Mouse (Mus musculus) MEL-GATA-1-ER (cell line): Measurements from ENCODE around the gene Sstr5.

ENCODE experiments used
- DNase-seq: peaks from one replicate; pipeline ENCODE4 v3.0.0-alpha.2; 2012; ENCODE audit warnings: low read depth; ENCODE audit errors: extremely low read depth

Sstr5 gene

DNA sequence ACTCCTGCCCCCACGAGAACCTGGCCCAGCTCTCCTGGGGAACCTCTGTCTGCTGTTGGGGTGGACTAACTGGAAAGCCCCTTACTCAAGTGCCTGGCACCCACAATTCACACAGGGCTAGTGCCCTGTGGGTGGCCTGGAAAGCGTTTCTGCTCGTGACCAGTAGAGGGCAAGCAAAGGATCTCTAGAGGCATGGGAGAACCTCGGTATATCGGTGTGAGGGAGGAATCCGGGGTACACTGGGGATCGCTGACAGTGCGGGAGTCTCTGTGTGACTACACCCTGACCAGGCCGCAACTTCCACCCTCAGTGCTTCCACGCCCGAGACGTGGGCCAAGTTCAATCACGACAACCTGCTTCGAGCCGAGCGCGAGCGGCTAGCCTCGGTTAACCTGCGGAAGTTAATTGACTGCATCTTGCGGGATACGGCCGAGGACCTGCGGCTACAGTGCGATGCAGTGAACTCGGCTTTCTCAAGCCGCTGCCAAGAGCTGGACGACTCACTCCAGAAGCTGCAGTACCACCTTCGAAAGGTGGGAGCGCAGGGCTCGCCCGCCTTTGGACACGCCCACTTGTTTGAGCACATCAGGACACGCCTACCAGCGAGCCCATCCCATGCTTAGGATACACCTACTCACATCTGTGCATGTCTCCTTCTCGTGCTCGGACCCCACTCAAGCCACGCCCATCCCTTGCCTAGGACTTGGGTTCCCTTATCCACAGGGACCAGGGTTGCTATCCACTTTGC is 22.6 kb downstream of the Sstr5 start:
- no peak for DNase-seq

DNA sequence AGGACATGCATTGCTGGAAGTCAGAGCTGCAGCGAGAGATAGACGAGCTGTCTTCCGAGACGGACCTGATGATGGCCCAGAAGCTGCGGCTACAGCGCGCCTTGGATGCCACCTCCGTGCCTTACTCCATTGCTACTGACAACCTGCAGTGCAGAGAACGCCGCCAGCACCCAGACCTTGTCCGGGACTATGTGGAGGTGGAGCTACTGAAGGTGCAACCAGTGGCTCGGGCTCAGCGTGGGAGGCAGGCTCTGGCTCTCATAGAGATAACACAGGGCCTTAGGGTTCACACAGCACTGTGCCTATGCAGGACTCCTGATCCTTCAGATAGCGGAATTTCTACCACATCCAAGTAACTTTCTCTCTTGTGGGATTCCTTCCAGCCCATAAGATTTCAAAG is 25.0 kb downstream of the Sstr5 start:
- no peak for DNase-seq

DNA sequence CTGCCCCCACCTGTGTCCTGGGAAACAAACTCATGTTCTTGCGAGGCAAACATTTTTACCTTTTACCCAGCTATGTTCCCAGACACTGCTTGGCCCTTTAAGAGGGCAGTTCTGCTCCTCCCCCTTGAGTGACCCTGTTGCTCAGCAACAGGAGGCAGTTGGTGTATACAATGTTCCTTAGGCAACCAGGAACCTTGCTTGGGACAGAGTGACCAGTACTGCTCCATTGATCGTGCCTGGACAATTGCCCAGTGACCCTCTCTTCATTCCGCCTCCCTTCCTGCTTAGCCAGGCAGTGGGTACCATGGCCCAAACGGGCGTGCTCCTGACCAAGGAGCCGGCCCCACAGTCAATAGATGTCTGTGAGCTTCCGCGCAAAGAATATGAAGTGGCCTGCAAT is 25.7 kb downstream of the Sstr5 start:
- DNase-seq: no peak

DNA sequence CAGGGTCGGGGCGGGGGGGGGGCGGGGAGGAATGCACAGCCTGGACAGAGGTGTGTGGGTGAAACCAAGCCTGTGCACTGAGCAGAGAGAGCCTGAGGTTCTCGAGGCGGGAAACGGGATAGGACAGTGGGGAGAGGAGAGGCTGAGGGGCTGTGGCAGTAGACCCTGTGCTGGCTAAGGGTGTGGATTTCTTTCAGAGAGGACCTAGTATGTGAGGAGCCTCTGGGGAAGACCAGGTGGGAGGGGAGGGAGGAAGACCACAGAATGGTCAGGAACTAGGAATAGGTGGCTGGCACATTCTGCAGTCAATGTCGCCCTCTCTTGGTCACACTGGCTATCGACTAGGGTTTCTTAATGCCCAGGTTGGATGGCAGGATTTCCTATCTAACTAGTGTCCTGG is 27.3 kb downstream of the Sstr5 start:
- DNase-seq: no peak

DNA sequence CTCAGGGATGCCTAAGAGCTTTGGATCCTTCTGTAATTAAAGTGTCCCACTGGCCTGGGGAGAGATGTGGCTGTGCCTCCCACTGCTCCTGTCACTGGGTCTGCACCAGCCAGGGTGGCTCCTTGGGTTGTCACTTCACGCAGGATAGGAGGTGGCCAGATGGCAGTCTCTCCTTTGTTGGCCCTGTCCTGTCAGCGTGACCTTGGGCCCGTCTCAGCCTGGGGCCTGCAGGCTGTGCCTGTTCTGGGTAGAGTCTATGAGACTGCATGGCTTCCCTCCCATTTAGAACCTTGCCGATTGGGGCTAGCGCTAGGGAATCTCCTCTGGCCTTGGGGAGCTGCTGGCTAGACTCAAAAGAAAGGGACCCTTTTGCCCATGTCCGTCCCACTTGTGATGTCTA is 28.8 kb downstream of the Sstr5 start:
- DNase-seq: no peak

DNA sequence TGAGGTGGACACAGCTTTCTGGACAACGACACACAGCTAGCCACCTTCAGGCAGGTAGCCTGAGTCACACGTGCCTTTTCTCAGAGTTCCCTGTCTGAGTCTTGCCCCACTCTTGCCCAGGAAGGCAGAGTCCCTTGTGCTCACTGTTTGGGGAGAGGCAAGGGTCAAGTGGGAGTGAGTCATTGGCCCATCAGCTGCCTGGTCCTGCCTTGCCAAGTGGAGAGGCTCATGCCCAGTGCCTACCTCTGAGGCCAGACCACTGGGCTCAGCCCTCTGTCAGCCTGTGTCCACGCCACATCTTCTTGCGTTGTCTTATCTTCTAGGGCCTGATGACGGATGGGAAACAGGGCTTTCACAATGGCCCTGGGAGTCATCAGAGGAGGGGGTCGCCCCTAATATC is 29.3 kb downstream of the Sstr5 start:
- no peak for DNase-seq

DNA sequence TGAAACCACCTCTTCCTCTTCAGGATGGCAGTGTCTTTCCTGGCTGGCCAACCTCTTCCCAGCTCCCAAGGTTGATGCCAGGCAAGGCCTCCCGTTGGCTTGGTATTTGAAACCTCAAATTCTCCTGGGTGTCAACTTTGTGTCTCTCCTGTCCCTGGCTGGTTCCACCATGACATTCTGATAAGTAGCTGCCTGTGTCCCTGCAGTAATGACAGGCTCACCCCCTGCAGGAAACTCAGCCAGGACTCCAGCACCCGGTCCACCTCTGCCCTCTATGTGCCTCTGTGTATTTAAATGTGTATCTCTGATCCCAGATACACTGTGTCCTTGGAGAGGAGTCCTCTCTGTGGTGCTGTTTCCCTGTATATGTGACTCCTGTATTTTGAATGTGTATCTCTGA is 30.8 kb downstream of the Sstr5 start:
- no peak for DNase-seq

DNA sequence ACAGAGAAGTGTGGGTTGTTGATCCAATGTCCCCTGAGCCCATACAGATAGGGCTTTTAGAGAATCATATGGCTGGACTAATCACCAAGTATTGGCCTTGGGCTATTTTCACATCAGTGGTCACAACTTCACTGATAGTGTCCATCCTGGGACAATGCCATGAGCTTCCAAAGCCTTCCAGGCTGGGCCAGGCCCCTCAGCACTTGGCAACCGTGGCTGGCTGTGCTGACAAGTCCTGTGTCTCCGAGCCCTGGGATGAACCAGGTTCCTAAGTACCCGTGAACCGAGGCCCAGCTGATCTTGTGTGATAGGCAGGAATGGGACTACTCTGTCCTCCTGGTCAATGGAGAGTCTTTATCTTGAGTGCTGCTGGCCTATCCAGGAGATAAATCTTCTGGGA is 33.0 kb downstream of the Sstr5 start:
- DNase-seq: no peak

DNA sequence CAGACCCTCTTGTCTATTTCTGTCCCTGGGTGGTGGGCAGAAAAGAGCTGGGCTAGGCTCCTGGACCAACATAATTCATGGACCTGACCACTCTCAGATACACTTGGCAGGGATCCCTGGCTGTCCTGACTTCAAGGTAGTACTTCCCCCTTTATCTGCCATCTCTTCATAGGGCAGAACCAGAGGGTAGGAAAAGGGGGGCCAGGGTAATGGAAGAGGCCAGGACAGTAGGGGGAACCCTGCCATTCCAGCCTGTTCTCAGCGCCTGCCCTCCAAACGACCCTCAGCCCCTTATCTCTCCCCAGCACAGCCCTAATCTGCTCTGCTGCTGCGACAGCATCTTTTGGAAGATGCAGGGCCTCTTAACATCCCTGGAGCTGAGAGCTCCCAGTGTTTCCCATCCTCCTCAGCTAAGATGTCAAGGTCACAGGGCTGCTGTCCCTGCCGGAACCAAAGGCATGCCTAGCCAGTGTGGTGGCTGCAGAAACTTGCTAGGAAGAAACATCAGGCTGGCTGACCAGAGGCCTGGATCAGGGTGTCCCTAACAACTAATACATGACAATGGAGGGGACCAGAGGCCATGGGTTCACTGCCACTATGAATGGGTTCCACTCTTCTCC is 33.7 kb downstream of the Sstr5 start:
- DNase-seq: no peak

DNA sequence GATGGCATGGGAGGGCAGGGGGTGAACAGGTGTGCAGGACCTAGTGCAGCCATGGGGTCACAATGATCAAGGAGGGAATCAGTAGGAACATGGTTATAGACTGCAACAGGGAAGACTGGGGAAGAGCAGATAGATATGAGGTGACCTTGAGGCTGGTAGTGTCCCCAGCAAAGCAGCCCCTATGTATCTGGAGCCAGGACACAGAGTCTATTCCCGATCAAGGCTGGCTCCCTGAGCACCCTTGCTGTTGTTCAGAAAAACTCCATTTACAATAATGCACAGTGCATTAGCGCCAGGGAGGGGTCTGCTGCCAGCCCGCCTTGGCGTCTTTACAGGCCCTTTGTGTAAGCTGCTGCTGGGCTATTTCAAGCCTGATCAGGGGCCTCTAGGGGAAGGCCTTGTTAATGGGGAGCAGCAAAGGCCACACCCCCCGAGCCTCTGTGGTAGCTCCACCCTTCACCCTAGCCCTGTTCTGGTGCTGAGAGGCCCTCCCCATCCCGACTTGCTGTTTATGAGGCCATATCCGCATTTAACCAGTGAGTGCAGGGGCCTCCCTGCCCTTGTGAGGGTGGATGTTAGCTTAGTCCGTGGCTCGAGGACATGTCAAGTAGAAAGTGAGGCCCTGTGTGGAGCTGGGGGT is 34.7 kb downstream of the Sstr5 start:
- no peak for DNase-seq

DNA sequence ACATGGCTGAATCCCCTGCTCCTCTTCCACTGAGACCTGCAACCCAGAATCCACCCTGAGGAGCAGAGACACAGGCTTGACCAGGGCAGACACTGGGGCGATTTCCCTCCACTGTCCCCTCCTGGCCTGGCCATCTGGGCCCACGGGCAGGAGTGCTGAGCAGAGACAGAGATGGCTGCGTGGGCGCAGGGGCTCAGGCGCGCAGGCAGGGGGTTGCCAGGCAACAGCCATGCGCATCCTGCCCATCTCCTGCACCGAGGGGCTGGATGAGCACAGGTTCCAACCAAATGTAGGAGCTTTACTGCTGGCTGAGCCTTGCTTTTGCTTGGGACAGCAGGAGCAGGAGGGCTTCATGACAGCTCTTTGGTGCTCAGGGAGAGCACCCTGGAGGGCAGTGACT is 40.5 kb downstream of the Sstr5 start:
- no peak for DNase-seq

DNA sequence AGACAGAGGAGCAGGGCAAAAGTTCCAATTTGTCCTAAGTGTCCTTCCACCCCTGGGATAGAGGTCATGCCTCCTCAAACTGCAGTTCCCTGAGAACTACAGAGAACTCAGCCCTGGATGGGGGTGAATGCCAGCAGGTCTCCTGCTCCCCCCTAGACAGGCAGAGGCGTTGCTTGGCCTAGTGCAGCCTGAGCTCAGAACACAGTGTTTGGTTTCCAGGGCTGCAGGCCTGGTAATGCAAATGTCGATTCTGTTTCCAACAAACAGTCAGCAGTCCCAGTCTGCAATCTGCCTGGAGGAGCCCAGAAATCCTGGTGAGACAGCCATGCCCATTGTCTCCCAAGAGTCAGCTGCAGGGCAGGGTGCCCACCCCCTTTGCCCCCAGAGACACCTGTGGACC is 42.8 kb downstream of the Sstr5 start, which contains the start of gene Tekt4:
Tekt4 (plus strand) TSS at position 344 of the 400 bp plus-strand sequence.
- no peak for DNase-seq

DNA sequence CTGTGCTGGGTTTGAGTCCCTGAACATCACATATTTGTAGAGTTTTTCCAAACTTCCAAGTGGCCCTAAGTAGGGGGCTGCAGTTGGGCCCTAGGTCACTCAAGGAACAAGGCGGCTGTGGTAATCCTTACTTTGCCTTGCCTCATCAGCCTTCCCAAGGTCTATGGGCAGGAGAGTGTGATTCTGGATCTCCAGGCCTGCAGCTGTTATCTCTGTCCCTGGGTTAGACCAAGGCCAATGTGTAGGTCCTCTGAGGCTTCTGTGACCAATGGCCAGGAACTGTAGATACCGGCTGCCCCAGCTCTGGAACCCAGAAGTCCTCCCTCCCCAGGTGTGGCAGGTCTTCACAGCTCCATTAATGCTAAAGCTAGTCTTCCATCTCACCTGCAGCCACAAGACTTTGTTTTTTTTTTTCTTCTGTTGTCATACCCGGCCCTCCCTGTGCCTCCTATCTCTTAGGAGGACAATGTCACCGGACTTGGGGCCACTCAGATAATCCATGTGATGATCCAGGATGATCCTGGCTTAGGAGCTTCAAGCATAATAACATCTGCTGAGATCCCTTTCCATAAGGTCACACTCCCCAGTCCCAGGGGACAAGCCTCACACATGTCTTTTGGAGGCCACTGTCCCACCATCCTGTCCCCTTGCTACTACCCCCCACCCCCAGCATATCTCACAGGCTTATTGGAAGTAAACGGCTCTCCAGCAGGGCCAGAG is 44.7 kb downstream of the Sstr5 start:
- no peak for DNase-seq

DNA sequence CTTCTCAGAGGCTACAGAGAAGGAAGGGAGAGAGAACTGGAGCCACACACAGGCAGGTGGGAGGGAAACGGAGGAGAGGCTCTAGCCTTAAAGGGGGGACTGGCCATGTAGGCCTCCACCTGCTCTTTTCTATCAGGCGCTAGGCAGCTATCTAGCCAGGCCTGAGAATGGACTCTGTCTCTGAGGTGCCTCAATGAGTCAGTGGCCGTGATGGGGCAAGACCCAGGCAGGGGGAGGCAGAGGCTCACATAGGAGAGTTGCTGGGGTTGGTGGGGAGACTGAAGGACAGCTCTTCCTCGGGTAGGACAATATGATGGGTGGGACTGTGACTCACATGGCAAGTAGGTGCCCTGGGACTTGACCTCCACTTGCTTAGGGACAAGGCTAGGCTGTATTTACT is 46.8 kb downstream of the Sstr5 start:
- no peak for DNase-seq

DNA sequence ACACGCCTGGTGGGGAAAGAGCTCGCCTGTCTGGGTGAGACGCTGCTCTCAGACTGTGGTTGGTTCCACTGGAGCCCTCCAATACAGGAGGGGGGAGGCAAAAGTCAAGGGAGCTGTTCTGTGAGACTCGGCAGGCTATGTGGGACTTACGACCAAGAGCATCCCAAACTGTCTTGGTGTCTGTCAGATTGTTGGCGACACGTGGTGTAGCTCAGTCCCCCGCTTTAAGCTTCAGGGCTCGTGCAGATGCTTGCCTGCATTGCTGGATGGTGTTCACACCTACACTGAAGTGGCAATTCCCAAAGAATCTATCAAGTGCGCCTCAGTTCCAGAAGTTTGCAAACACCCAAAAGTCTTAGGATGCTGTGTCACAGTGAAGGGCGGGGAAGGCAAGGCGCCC is 49.2 kb downstream of the Sstr5 start:
- no peak for DNase-seq

DNA sequence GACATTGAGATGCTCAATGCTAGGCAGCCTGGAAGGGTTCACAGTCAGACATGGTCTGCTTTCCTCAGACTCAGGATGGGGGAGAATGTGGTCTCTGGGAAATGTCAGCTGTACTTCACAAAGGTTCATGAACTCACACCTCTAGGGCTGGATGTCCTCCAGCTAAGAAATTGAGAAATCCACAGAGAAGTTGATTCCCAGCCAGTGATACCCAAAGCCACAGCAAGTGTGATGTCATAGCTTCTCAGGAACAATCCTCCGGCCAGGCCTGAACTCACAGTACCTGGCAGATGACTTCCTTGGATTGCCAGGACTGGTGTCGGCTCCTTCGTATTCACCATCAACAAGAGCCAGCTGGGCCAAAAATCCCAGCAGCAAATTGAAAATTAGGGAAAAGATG is 51.2 kb downstream of the Sstr5 start:
- DNase-seq: no peak

DNA sequence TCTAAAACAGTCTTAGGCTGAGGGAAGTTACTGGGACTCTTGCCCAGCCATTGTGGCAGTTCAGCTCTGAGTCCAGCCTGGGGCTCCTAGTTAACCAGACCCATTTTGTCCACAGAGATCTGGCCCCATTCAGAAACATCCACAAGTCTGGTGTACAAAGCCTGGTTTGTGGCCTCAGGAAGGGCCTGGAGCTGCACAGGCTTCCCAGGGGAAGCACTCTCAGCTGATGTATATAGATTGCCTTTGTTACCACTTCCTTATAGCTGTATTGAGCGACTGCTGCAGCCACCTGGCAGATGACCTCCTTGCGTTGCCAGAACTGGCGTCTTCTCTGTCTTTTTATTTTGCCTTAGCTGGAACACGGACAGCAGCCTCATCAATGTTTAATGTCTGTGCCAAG is 52.0 kb downstream of the Sstr5 start:
- no peak for DNase-seq

DNA sequence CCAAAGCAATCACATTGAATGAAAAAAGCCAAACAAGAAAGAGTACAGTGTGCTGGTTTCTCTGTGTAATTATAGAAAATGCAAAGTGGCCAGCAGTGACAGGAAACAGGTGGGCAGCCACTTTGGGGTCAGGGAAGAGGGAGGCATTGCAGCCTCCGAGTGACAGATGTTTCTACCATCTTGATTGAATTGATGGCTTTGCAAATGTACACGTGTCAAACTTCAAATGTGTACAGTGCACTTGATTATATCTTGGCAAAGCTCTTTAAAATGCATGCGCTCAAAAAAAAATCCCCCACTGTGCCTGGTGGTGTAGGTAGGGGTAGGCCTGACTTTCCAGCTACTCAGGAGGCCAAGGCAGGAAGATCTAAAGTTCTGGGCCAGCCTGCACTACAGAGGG is 54.2 kb downstream of the Sstr5 start:
- DNase-seq: no peak

DNA sequence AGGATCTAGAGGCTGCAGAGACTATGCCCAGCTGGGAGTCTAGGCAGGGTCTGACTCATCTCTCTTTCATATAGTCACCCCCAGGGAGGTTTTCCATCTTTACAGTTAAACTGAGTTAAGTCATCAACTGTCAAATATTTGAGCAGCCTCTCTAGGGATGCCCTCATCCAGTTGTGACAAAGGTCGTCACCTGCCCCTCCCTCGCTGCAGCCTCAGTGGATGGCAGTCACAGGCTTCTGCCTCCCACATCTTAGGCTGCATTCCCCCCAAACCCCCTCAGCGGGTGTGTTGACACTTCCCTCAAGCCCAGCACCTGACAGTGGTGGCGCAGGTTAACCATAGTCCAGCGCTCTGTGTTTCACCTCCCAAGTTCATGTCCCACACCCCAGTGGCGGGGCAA is 55.7 kb downstream of the Sstr5 start:
- DNase-seq: no peak
